Mouse (Mus musculus): ENCODE measurements around the gene Mrps5. TPM values are rescaled to one million over a fixed set of nuclear protein-coding genes. Genes with fewer than 3 reads are reported as not detected.

Gene Mrps5
- total and polyA plus RNA-seq, 3 experiments: 124 to 1,057 (median 124) TPM

DNA sequence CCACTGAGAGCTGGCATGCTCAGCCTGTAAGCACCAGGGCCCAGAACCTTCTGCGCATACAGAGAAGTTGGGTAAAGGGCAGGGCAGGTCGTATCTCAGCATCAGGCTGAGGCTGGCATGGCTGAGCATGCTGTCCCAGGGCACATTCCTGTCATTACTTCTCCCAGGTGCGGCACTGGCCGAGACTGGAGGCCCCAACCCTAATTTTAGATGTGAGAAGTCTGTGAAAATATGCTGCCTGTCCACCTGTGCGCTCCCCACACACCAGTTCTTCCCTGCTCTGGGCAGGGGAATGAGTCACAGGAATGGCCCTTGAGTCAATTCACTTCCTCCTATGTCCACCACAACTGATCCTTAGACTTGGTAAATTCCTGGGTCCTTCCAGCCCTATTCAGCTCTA lies 38.6 kb downstream of the Mrps5 start:
- Histone ChIP-seq H3K4me1 (ENCODE audit: control insufficient read depth in 1 of 2, insufficient read depth in 2 of 2, low read length in 2 of 2) (no peaks in the 10 kb centered on the region), H3K79me2 (ENCODE audit: control insufficient read depth, insufficient read depth, low read length, poor library complexity) (no peaks in the 10 kb centered on the region), H3K4me3 (ENCODE audit: control insufficient read depth in 1 of 2, insufficient read depth in 1 of 2, low read depth in 2 of 2, low read length in 2 of 2) (no peak overlapping the region), H3K27me3 (ENCODE audit: control insufficient read depth in 1 of 2, insufficient read depth in 2 of 2, low read length in 2 of 2) (peaks cover 0 to 2% of the 10 kb centered on the region in 2 experiments; a peak in 2 of 4 replicates), H3K9me3 (replicated peaks; ENCODE audit: insufficient read depth, low read length) (no peaks in the 10 kb centered on the region), H3K9ac (ENCODE audit: control insufficient read depth, low read depth, low read length, poor library complexity, severe bottlenecking) (no peak overlapping the region), H3K36me3 (ENCODE audit: control insufficient read depth in 1 of 2, insufficient read depth in 2 of 2, low read length in 2 of 2) (no peaks in the 10 kb centered on the region), H3K27ac (ENCODE audit: control insufficient read depth, low read depth, low read length) (no peak overlapping the region)
- TF ChIP-seq MYB (IDR thresholded peaks at IDR 0.05; ENCODE audit: low read depth, low read length) (no peak), CTCF (IDR thresholded peaks at IDR 0.05 in 2 of 3, conservative IDR thresholded peaks at IDR 0.05 in 1 of 3; ENCODE audit: control insufficient read depth in 1 of 3, insufficient read depth in 1 of 3, low read depth in 2 of 3, low read length in 3 of 3, poor library complexity in 1 of 3, severe bottlenecking in 1 of 3) (no peak), EP300 (IDR thresholded peaks at IDR 0.05; ENCODE audit: low read depth in 1 of 2, low read length in 2 of 2) (no peak), MXI1 (IDR thresholded peaks at IDR 0.05; ENCODE audit: low read depth, low read length) (no peak), ZNF384 (IDR thresholded peaks at IDR 0.05; ENCODE audit: low read depth, low read length) (no peak), NRF1 (IDR thresholded peaks at IDR 0.05; ENCODE audit: insufficient read depth, low read depth, low read length, poor library complexity, severe bottlenecking) (no peak), UBTF (IDR thresholded peaks at IDR 0.05; ENCODE audit: borderline replicate concordance, insufficient read depth, low read depth, low read length) (no peak), MAX (IDR thresholded peaks at IDR 0.05; ENCODE audit: low read length) (no peak), TBP (IDR thresholded peaks at IDR 0.05; ENCODE audit: low read depth, low read length) (no peak), MYC (IDR thresholded peaks at IDR 0.05; ENCODE audit: low read depth, low read length) (no peak), E2F4 (IDR thresholded peaks at IDR 0.05; ENCODE audit: borderline replicate concordance, low read depth, low read length) (no peak), USF2 (IDR thresholded peaks at IDR 0.05; ENCODE audit: borderline replicate concordance in 1 of 2, insufficient read depth in 1 of 2, low read depth in 1 of 2, low read length in 2 of 2) (no peak), KAT2A (conservative IDR thresholded peaks at IDR 0.05; ENCODE audit: low read depth, low read length) (no peak), MAFK (IDR thresholded peaks at IDR 0.05; ENCODE audit: borderline replicate concordance, low read depth, low read length) (no peak), RCOR1 (IDR thresholded peaks at IDR 0.05; ENCODE audit: low read depth, low read length) (no peak), ZKSCAN1 (IDR thresholded peaks at IDR 0.05; ENCODE audit: low read depth, low read length) (no peak), POLR2A (IDR thresholded peaks at IDR 0.05; ENCODE audit: control insufficient read depth in 1 of 2, insufficient read depth in 1 of 2, low read depth in 1 of 2, low read length in 2 of 2, poor library complexity in 1 of 2) (no peak), TCF12 (IDR thresholded peaks at IDR 0.05; ENCODE audit: low read depth, low read length) (no peak), MEF2A (IDR thresholded peaks at IDR 0.05; ENCODE audit: extremely low read depth, insufficient replicate concordance, low read depth, low read length, poor library complexity, severe bottlenecking) (no peak), NELFE (IDR thresholded peaks at IDR 0.05; ENCODE audit: low read depth, low read length) (no peak)
- no peak for DNase-seq (ENCODE audit: low read depth, low spot score)

GRCm38 (mm10) chr2:127627354-127627753 lies 40.3 kb downstream of the Mrps5 start:
- Histone ChIP-seq H3K27me3 (ENCODE audit: control insufficient read depth in 1 of 2, insufficient read depth in 2 of 2, low read length in 2 of 2) (peaks cover 0 to 2% of the 10 kb centered on the region in 2 experiments; a peak in 2 of 4 replicates), H3K9me3 (replicated peaks; ENCODE audit: insufficient read depth, low read length) (no peaks in the 10 kb centered on the region), H3K9ac (ENCODE audit: control insufficient read depth, low read depth, low read length, poor library complexity, severe bottlenecking) (no peak overlapping the region), H3K36me3 (ENCODE audit: control insufficient read depth in 1 of 2, insufficient read depth in 2 of 2, low read length in 2 of 2) (no peaks in the 10 kb centered on the region), H3K4me3 (ENCODE audit: control insufficient read depth in 1 of 2, insufficient read depth in 1 of 2, low read depth in 2 of 2, low read length in 2 of 2) (no peak overlapping the region), H3K79me2 (ENCODE audit: control insufficient read depth, insufficient read depth, low read length, poor library complexity) (no peaks in the 10 kb centered on the region), H3K27ac (ENCODE audit: control insufficient read depth, low read depth, low read length) (no peak overlapping the region), H3K4me1 (ENCODE audit: control insufficient read depth in 1 of 2, insufficient read depth in 2 of 2, low read length in 2 of 2) (no peaks in the 10 kb centered on the region)
- no peak for DNase-seq (ENCODE audit: low read depth, low spot score)
- TF ChIP-seq MYB (IDR thresholded peaks at IDR 0.05; ENCODE audit: low read depth, low read length) (no peak), KAT2A (conservative IDR thresholded peaks at IDR 0.05; ENCODE audit: low read depth, low read length) (no peak), GABPA (IDR thresholded peaks at IDR 0.05; ENCODE audit: low read depth, low read length) (no peak), GATA1 (IDR thresholded peaks at IDR 0.05; ENCODE audit: low read depth, low read length) (no peak), EP300 (IDR thresholded peaks at IDR 0.05; ENCODE audit: low read depth in 1 of 2, low read length in 2 of 2) (no peak), TAL1 (IDR thresholded peaks at IDR 0.05; ENCODE audit: low read length) (no peak), ZKSCAN1 (IDR thresholded peaks at IDR 0.05; ENCODE audit: low read depth, low read length) (no peak), TBP (IDR thresholded peaks at IDR 0.05; ENCODE audit: low read depth, low read length) (no peak), RAD21 (IDR thresholded peaks at IDR 0.05; ENCODE audit: low read depth, low read length) (no peak), POLR2A (IDR thresholded peaks at IDR 0.05; ENCODE audit: control insufficient read depth in 1 of 2, insufficient read depth in 1 of 2, low read depth in 1 of 2, low read length in 2 of 2, poor library complexity in 1 of 2) (no peak), UBTF (IDR thresholded peaks at IDR 0.05; ENCODE audit: borderline replicate concordance, insufficient read depth, low read depth, low read length) (no peak), CHD2 (IDR thresholded peaks at IDR 0.05; ENCODE audit: low read length) (no peak), ELF1 (IDR thresholded peaks at IDR 0.05; ENCODE audit: low read depth, low read length) (no peak), MAZ (IDR thresholded peaks at IDR 0.05; ENCODE audit: low read depth, low read length) (no peak), ZC3H11A (IDR thresholded peaks at IDR 0.05; ENCODE audit: low read depth, low read length) (no peak), ZMIZ1 (IDR thresholded peaks at IDR 0.05; ENCODE audit: low read depth, low read length) (no peak), ZNF384 (IDR thresholded peaks at IDR 0.05; ENCODE audit: low read depth, low read length) (no peak), POLR2AphosphoS5 (IDR thresholded peaks at IDR 0.05; ENCODE audit: borderline replicate concordance, low read depth, low read length) (no peak)

Data from MEL (cell line).